Mouse (Mus musculus) common myeloid progenitor, adult 5-6 weeks (primary cell): ENCODE results near the gene Dop1b. TPM values are rescaled to one million over a fixed set of nuclear protein-coding genes. Genes with fewer than 3 reads are reported as not detected.
"Not testable (repeated sequence)": the region's sequence is repeated elsewhere in the genome, so short reads cannot be mapped to it uniquely, and the experiment has no call there.

ENCODE experiments used
- ATAC-seq: replicated peaks from 2 replicates; pipeline ENCODE4 v1.8.0; 2016; ENCODE audit warnings: low read depth, mild to moderate bottlenecking, moderate TSS enrichment, inconsistent platforms; ENCODE audit not compliant: poor library complexity, severe bottlenecking
- total RNA-seq: library from RNA; stranded (forward); fragments of 200-1000, 187-1606 nt; gene quantifications from 2 replicates; pipeline ENCODE4 v1.2.3, GENCODE M21; 2017

Dop1b gene
- total RNA-seq, 1 experiment from 2014 or later: 14.2 TPM

DNA sequence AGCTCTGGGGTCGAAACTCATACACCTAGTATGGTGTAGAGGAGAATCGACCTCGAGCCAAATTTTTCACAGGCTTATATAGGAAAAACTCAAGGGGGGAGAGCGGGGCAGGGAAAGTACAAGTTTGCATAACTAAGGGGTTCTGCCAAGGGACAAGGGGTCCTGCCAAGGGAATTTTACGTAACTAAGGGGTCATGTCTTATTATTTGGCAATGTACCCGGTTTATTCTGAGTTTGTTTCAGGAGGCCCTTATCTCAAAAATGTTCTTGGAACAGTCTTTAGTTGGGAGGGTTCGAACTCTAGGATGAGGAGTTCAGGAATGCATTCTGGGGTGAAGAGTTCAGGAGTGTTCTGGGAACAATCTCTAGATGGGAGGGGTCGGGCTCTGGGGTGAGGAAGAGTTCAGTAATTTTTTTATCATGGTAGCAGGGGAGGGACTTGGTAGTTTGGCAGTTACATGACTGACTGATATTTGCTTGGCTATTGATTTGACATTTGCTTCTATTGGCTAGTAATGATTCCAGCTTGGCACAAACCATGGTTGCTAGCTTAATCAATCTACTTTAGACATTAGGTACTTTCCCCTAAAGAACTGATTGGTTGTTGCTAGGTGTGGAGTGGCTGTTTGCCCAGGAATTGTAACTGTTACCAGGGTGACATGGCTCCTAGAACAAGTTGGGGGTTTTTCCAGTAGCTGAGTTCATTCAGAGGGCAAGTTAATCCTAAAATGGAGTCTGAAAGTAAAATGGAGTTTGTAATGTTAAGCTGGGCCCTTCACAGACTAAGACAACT lies 110.9 kb downstream of the Dop1b start:
- not testable (repeated sequence) for ATAC-seq

DNA sequence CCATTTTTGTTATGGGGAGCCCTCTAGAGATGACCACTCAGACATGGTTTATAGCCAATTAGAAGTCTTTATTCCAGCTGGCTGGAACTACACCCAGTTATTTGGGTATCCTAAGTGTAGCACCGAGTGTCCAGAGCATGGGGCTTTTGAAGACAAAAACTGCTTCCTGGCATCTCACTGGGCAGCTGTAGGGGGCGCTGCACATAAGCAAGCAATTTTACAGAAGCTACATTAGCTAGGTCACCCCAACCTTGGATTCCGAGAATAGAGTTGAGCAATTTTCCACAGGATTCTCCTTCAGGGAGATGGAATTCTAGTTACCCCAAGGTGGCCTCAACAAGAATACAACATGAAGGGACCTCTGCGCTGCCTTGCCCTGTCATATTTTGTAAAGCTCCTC lies 113.1 kb downstream of the Dop1b start:
- no peak for ATAC-seq

DNA sequence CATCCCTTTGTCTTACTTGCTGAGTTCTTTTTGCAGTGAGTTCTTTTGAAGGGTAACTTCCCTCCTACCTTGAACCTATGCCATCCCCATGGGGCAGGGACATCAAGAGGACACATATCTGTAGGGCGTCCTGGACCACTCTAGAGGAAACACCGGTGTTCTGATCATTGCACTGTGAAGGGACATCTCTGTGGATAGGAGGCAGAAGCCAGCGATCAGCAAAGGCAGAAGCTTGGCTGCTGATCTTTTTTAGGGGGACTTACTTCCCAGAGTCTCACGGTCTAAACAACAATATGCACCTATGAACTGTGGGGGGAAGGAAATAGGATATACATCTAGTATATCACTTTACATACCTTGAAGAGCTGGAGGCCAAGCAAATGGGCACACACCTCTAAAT lies 113.8 kb downstream of the Dop1b start:
- no peak for ATAC-seq

DNA sequence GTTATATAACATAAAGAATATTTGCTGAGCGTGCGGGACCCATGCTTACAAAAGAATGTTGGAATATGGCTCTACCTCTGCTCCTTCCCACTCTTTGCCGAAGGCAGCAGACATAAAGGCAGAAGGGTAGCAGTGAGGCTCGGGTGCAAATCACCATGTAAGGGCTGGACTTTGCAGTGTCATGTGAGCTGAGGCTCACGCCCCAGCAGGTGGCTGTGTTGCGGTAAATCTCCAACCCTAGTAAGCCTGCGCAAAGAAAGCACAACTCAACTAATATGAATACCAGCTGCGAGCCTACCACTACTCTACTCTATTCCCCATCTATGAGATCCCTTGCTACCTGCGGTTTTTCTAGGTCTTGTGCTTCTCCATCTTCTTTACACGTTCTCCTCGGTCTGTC lies 114.3 kb downstream of the Dop1b start:
- no peak for ATAC-seq

DNA sequence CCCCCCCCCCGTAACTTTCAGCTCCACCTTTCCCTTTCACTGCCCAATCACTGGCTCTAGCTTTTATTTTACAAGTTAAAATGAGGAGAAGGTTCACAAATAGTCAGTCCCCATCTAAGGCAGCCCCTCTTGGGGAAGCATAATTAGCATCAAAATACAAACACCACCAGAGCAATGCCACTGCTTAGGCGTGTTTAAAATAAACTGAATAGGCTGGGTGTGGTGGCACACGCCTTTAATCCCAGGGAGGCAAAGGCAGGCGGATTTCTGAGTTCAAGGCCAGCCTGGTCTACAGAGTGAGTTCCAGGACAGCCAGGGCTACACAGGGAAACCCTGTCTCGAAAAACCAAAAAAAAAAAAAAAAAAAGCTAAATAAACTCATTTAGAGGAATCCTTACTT lies 114.8 kb downstream of the Dop1b start:
- not testable (repeated sequence) for ATAC-seq

DNA sequence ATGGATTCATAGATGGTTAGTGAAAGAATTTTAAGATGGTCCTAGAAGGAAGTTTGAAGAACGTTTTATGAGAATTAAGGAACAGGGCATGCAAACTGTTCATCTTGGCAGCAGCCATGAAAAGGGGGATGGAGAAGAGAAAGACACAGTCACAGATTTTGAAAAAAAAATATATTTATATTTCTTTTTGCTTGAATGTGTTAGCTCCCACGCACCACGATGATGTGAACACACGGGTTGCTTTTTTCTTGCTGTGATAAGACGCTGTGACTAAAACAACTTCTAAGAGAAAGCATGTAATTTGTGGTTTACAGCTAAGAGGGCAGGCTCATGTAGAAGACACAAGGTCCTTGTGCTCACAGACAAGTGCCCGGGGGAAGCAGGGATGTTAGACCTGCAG lies 115.2 kb downstream of the Dop1b start:
- no peak for ATAC-seq

DNA sequence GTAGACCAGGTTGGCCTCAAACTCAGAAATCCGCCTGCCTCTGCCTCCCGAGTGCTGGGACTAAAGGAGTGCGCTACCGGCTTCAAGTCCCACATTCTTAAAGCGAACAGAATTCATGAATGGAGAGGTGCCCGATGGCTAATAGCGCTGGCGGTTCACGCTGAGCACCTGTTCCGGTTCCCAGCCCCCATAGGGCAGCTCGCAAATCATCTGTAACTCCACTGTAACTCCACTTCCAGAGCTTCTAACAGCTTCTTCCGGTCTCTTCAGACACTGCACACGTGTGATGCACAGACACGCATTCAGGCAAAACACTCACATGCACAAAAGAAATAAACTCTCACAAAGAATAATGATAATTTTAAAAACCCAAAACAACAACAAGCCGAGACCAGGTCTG lies 117.8 kb downstream of the Dop1b start:
- no peak for ATAC-seq

DNA sequence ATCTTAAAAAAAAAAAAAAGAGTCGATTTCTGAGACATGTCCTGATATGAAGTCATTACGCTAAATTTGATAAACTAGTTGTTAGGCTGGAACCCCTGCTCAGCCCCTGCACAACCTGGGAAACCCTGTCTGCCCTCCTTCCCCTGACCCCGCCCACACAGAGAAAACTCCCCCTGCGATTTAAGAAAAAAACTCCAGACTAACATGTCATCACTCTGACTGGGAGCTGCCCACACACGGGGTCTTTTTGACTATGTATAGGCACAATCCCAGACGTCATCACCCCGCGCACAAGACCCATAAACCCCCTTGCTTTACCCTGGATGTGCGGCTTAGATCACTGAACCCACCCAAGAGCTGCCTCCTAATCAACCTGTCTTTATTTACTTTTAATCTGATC lies 118.4 kb downstream of the Dop1b start:
- ATAC-seq: no peak

DNA sequence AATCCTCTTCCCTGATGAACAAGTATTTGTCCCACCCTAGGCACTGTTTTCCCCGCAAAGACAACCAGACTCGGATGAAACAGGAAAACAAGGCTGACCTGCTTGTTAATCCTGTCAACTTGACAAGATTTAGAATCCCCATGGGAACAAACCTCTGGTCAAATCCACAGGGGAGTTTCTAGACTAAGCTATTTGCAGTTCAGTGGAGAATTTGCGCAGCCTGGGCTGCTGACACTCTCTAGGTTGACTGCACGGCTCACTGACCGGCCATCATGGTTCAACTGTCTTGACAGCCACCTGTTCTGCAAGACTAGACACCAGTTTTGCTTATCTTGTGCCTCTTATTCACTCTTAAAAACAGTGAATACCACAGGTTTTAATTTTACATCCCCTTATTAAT lies 119.2 kb downstream of the Dop1b start:
- no peak for ATAC-seq

DNA sequence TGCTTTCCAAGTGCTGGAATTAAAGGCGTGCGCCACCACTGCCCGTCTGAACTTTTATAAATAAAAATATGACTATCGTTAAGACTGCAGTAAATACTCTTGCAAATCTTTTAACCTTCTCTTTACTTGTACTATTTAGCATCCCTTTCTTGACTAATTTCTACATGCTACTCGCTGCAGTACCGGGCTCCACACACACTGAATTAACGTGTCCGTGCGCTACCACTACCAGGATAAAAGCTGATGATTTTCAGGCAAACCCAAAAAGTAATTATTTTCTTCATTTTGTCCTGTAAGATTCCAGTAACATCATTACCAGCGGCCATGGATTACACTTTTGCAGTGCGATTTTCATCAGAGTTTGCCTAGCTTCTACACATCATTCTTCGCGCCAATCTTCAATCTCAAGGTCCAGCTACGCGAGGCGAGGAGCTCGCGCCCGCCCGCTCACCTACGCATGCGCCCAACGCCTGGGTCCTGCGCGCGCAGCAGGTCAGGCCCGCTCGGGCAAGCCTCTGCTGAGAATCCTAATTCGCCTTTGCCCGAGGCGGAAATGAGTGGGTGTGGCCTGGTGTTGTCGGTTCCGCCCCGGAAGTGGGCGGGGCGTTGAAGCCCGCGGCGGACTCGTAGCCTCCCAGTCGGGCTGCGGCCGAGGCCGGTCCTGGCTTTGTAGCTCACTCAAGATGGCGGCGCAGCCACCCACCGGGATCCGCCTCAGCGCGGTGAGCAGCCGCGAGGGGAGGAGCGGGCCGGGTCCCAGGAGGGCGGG lies 120.1 kb downstream of the Dop1b start, which contains the start of gene Morc3:
Gene Morc3 (plus strand): TSS at position 495 of the 769 bp plus-strand sequence.
- ATAC-seq: peak; percentile 92

DNA sequence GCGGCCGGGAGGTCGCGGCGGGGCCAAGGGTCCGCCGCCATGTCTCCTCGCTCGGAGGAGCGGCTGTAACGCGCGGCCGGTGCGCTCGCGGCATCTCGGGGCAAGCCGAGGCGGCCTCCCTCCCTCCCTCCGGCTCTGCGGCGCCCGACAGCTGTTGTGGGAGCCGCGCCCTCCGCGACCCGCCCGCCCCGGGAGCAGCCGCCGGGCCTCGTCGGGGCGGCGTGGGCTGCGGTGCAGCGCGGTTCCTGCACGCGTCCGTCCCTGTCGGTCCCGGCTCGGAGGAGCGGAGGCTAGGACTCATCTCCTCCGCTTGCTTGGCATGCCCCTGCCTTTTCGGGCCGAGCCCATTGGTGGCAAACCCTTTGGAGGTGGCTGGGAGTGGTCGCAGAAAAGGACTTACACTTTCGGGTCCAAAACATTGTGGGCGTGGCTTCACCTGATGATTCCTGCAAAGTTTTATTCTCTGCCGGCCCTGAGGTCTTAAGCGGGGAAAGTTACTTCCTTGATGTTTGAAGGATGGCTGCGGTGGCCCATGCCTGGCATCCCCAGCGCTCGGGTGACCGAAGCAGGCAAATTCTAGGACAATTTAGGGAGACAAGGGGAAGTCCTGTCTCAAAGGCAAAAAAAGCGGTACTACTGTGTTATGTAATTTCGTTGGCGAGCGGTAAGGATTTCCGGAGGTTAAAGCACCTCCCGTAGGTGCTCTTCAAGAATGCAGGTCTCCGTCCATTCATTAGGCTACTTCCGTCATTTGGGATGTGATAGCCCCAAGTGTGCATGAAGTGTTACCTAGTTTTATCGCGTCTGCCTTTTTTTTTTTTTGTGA lies 121.0 kb downstream of the Dop1b start:
- peak; percentile 45 for ATAC-seq

DNA sequence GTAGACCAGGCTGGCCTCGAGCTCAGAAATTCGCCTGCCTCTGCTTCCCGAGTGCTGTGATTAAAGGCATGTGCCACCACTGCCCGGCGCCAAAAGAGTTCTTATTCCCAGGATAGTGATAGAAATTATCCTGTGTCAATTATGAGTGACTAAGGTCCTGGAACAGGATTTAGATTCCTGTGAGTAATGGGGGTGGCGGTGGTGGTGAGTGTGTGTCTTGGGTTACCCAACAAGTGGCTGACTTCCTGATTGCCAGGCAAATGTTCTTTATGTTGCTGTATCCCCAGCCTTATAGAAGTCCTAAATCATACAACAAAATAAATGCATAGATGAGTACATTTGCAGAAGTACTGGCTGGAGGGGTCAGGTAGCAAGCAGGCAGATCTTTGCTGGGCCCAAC lies 121.8 kb downstream of the Dop1b start:
- ATAC-seq: no peak

DNA sequence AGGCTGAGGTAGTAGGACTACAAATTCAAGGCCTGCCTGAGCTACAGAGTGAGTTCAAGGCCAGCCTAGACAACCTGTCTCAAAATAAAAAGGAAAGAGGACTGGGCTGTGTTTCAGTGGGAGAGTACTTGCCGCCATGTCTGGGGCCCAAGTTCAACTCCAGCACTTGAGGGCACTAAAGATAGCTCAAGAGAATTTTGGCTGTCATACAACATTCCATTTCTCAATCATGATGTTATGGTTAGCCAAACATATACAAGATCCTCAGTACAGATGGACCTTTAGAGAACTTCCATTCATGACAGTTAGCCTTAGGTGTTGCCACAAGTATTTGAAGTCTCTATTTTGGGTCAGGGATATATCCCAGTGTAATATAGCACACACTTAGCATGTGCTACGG lies 122.4 kb downstream of the Dop1b start:
- ATAC-seq: no peak

DNA sequence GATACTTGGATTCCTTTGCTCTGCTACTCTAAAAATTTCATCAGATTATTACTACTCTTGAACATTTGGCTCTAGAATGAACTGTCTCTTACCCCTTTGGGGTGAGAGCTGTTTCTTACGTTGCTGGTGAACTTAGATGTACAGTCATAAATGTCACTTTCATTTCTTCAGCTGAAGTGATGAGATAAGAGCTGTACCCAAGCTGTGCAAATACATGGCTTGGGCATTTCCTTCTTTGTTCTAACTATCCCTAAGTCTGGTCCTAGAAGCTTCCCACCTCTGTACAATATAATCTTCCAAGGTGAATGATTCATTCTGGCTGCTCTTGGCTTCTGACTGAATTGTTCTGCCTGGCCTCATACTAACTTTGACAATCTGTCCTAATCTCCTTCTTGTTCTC lies 127.3 kb downstream of the Dop1b start:
- no peak for ATAC-seq

DNA sequence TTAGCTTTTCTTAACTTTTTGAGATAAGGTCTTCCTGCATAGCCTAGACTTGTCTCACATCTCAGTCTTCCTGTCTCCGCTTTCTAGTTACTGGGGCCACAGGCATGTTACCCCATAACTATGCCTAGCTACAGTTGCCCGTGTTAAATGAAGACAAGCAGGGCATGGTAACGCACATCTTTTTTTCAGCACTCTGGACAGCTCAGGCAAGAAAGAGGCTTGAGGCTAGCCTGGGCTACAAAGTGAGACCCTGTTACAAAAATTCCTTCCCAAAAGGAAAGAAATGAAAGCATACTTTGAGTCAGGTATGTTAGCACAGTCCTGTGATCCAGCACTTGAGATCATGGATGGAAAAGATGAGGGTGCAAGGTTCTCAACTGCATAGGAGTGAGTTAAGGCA lies 138.8 kb downstream of the Dop1b start:
- no peak for ATAC-seq

DNA sequence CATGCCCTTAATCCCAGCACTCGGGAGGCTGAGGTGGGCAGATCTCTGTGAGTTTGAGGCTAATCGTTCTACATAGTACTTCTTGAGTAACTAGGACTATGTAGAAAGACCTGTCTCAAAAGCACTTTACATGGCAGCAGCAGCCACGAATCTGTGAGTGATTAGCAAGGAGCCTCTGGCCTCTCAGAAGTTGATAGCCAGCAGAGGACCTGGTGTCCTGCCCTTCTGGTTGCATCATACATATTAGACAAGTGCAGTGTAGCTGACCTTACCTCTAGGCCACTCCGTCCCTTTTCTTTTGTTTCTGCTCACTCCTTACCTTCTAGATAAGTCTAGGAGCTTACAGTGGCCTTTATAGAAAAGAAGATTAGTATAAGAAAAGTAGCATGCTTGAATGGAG lies 148.3 kb downstream of the Dop1b start:
- no peak for ATAC-seq

Other genes starting within 250 kb of the Dop1b start
- gene Setd4, start 107.8 kb upstream of the Dop1b start, total RNA-seq: 8.0 and 19.1 TPM in 2 replicates
- gene Cbr1, start 106.1 kb upstream of the Dop1b start, total RNA-seq: 26.9 and 36.0 TPM in 2 replicates
- not detected in 2 replicates for gene Gm5678, start 83.8 kb upstream of the Dop1b start, total RNA-seq
- not detected in 2 replicates for gene Cbr3, start 28.7 kb upstream of the Dop1b start, total RNA-seq
- 123 and 218 TPM in 2 replicates for gene Morc3, start 120.2 kb downstream of the Dop1b start, total RNA-seq
- 68.7 and 85.7 TPM in 2 replicates for gene Chaf1b, start 172.0 kb downstream of the Dop1b start, total RNA-seq